Mouse (Mus musculus) lung, postnatal 0 days (tissue): Measurements from ENCODE around the gene Iqcg. TPM values are rescaled to one million over a fixed set of nuclear protein-coding genes. Genes with fewer than 3 reads are reported as not detected.

Experiments used
- ATAC-seq: fragments of 200-750 bp; cut with Nextera tagmentation; 2 replicates; pipeline ENCODE4 v1.8.0; 2017; ENCODE audit warnings: moderate library complexity
- DNase-seq: peaks from one replicate; pipeline ENCODE4 v3.0.0-alpha.2; 2016; ENCODE audit warnings: low spot score
- H3K27ac ChIP-seq: fragments of 300-500 bp; sonication (generic); 2 replicates; pipeline ENCODE4 v1.5.1; 2014; ENCODE audit warnings: antibody characterized with exemption, mild to moderate bottlenecking, low read length, mixed read lengths
- H3K27me3 ChIP-seq: fragments of 300-500 bp; sonication (generic); replicated peaks from 2 replicates; pipeline ENCODE4 v1.6.1; 2014; ENCODE audit warnings: low read length, mixed read lengths; ENCODE audit not compliant: insufficient read depth
- H3K36me3 ChIP-seq: fragments of 300-500 bp; sonication (generic); 2 replicates; pipeline ENCODE4 v1.6.1; 2014; ENCODE audit warnings: low read length, mixed read lengths; ENCODE audit not compliant: insufficient read depth
- H3K4me1 ChIP-seq: fragments of 300-500 bp; sonication (generic); 2 replicates; pipeline ENCODE4 v1.6.1; 2014; ENCODE audit warnings: antibody characterized with exemption, low read depth, low read length, mixed read lengths; ENCODE audit not compliant: insufficient read depth
- H3K4me2 ChIP-seq: fragments of 300-500 bp; sonication (generic); replicated peaks from 2 replicates; pipeline ENCODE4 v1.6.1; 2014; ENCODE audit warnings: low read depth, mild to moderate bottlenecking, low read length, moderate library complexity, mixed read lengths
- H3K4me3 ChIP-seq: fragments of 300-500 bp; sonication (generic); 2 replicates; pipeline ENCODE4 v1.5.1; 2014; ENCODE audit warnings: low read depth, low read length
- H3K9ac ChIP-seq: fragments of 300-500 bp; sonication (generic); replicated peaks from 2 replicates; pipeline ENCODE4 v1.6.1; 2014; ENCODE audit warnings: low read depth, mild to moderate bottlenecking
- H3K9me3 ChIP-seq: fragments of 300-500 bp; sonication (generic); 2 replicates; pipeline ENCODE4 v1.6.1; 2016; ENCODE audit warnings: low read length, mixed read lengths
- CTCF ChIP-seq: IDR thresholded peaks from 2 replicates; pipeline ENCODE4 v1.5.1; 2016; ENCODE audit warnings: antibody characterized with exemption, mild to moderate bottlenecking
- EP300 ChIP-seq: IDR thresholded peaks from 2 replicates; pipeline ENCODE4 v1.6.1; 2016; ENCODE audit warnings: antibody characterized with exemption, mild to moderate bottlenecking, control low read depth
- WGBS: fragments of 180-500 bp; shearing (Covaris S2); extraction: QIAGEN DNeasy Blood & Tissue Kit; methylation state at CpG from one replicate; pipeline ENCODE4 v1.1.7; 2014; 5-methylcytosine and 5-hydroxymethylcytosine counted together
- polyA plus RNA-seq: library from polyadenylated mRNA; unstranded; fragments of >200 nt; fragmentation: Nextera tagmentation; extraction: Ambion mirVana; gene quantifications from 2 replicates; pipeline ENCODE4 v1.2.1, GENCODE M21; 2015

The Iqcg gene
- polyA plus RNA-seq, 1 experiment from 2014 or later: 6.0 TPM

DNA sequence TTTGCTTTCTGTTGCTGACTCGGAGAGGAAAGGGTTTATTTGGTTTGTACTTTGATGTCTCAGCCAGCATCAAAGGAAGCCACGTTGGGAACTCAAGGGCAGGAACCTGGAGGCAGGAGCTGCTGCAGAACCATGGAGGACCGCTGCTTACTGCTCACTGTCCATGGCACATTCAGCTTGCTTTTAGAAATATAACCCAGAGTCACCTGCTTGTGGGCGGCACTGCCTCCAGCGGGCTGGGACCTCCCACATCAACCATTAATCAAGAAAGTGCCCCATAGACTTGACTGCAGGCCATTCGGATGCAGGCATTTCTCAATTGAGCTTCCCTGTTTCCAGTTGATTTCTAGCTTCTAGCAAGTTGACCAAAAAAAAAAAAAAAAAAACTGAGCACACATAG is 20.1 kb upstream of the Iqcg start:
- Histone ChIP-seq H3K4me3 (no peak overlapping the region), H3K4me2 (no peak overlapping the region), H3K4me1 (no peaks in the 10 kb centered on the region), H3K9ac (no peak overlapping the region), H3K36me3 (no peaks in the 10 kb centered on the region), H3K27ac (no peak overlapping the region), H3K27me3 (no peaks in the 10 kb centered on the region), H3K9me3 (no peaks in the 10 kb centered on the region)
- TF ChIP-seq EP300 (no peak), CTCF (no peak)
- ATAC-seq (no peak), DNase-seq (no peak)
- WGBS: 51% methylated on average over 6 of the region's 6 CpGs

DNA sequence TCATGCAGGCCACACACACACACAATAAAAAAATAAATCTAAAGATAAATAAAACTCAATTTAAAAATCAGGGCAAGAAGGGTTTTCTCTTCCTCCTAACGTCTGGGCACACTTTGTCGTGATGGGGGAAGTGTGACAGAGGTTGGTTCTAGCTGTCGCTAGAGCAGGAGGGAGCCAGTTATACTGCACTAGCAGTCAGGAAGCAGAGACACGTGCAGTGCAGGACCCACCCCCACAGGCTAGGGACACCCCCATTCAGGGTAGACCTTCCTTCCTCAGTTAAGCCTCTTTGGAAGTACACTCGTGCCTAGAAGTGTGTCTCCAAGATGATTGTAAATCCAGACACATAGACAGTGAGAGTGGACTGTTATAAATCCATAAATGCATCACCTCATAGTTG is 18.9 kb upstream of the Iqcg start:
- H3K4me1 ChIP-seq: no peaks in the 10 kb centered on the region
- TF ChIP-seq CTCF: no peak
- TF ChIP-seq EP300: no peak
- no peak overlapping the region for H3K9ac ChIP-seq
- no peak overlapping the region for H3K4me2 ChIP-seq
- DNase-seq (no peak), ATAC-seq (no peak)
- no peak overlapping the region for H3K4me3 ChIP-seq
- 65% methylated on average over 5 of the region's 5 CpGs for WGBS
- no peaks in the 10 kb centered on the region for H3K36me3 ChIP-seq
- H3K27ac ChIP-seq: no peak overlapping the region
- H3K27me3 ChIP-seq: no peaks in the 10 kb centered on the region
- H3K9me3 ChIP-seq: no peaks in the 10 kb centered on the region

DNA sequence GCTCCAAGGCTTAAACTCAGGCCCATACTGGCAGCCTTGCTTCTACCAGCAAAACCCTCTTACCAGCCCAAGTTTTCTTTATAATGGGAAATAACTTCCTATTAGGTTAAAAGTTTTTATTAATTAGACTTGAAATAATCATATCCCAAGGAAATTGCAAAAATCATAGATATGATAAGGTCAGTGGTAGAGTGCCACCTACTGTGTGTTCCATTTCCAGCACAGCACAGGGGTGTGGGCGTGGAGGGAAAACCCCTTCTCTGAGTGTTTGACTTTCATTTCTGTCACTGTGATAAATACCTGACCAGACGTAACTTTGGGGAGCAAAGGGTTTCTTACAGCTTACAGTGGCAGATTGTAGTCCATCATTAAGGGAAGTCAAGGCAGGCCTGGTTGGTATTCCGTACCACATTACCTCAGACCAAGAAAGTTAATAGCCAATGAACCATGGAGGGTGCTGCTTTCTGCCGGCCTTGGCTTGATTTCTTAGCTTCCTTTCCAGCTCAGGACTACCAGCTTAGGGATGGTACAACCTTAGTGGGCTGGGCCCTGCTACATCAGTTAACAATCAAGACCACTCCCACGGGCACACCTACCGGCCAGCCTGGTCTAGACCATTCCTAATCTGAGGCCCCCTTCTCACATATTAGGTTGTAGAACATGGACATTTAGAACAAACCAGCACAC is 17.0 kb upstream of the Iqcg start:
- ATAC-seq: no peak
- WGBS: 77% methylated on average over 6 of the region's 6 CpGs
- H3K27ac ChIP-seq: no peak overlapping the region

DNA sequence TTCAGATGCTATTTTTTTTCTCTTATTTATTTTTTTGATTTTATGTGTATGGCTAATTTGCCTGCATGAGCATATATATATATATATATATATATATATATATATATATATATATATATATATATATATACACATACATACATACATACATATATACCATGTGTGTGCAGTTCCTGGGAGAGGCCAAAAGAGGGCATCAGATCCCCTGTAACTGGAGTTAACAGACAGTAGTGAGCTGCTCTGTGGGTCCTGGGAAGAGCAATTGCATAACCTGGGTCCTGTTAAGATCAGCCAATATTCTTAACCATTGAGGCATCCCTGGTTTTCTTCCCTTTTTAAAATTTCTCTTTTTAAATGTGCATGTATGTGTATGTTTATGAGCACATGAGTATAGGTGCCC is 14.9 kb upstream of the Iqcg start:
- TF ChIP-seq CTCF (no peak), EP300 (no peak)

More for the DNA sequence above, 17.0 kb upstream of the Iqcg start:
- DNase-seq: no peak
- Histone ChIP-seq H3K9ac (no peak overlapping the region), H3K9me3 (no peaks in the 10 kb centered on the region), H3K36me3 (no peaks in the 10 kb centered on the region), H3K4me3 (no peak overlapping the region), H3K27me3 (no peaks in the 10 kb centered on the region), H3K4me2 (no peak overlapping the region), H3K4me1 (no peaks in the 10 kb centered on the region)
- TF ChIP-seq CTCF (no peak), EP300 (no peak)

DNA sequence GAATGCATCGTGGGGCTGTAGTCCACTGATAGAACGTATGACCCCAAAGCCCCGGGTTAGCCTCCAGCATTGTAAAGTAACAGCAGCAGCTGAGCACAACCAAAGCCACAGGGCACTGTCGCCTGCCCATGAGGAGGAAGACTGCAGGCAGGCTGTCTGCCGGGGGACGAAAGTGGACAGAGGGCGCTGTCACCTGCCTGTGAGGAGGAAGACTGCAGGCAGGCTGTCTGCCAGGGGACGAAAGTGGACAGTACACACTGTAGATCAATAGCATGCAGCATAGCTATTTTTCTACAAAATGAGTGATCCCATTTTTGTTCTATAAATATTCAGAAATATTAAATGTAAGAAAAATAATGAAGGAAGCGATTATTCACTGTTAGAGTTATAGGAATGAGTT is 8.6 kb upstream of the Iqcg start:
- H3K36me3 ChIP-seq: peaks cover 3% of the 10 kb centered on the region; the same call in 1 of the 2 replicates
- H3K4me1 ChIP-seq: peaks cover 3% of the 10 kb centered on the region; the same call in 1 of the 2 replicates
- ATAC-seq: no peak
- H3K27me3 ChIP-seq: no peaks in the 10 kb centered on the region
- H3K27ac ChIP-seq: no peak overlapping the region
- H3K4me3 ChIP-seq: no peak overlapping the region
- no peak overlapping the region for H3K4me2 ChIP-seq
- DNase-seq: no peak
- no peaks in the 10 kb centered on the region for H3K9me3 ChIP-seq
- H3K9ac ChIP-seq: no peak overlapping the region
- 79% methylated on average over 9 of the region's 9 CpGs for WGBS
- TF ChIP-seq EP300 (no peak), CTCF (peak; percentile 11; the same call in 1 of the 2 replicates)

More for the DNA sequence above, 14.9 kb upstream of the Iqcg start:
- Histone ChIP-seq H3K4me3 (no peak overlapping the region), H3K4me1 (no peaks in the 10 kb centered on the region), H3K9ac (no peak overlapping the region), H3K9me3 (no peaks in the 10 kb centered on the region), H3K4me2 (no peak overlapping the region), H3K27ac (no peak overlapping the region), H3K27me3 (no peaks in the 10 kb centered on the region), H3K36me3 (no peaks in the 10 kb centered on the region)
- ATAC-seq (no peak), DNase-seq (no peak)

DNA sequence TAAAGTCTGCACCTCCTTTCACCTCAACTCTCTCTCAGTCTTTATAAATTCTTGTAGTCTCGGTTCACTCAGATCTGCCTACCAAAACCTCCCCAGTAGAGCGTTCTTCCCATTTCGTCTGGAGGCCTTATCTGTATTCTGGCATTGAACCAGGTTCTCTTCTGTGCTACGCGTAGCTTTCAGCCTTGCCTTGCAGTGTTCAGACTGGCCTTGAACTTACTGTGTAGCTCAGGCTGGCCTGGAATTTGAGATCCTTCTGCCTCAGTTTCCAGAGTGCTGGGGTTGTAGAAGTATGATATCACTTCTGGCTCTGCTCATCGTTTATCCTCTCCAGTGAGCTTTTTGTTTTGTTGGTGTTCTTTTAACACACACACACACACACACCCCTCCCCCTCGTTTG is 7.2 kb upstream of the Iqcg start:
- H3K9ac ChIP-seq: peak overlapping the region; percentile 44; the same call in 1 of the 2 replicates
- 15% methylated on average over 7 of the region's 7 CpGs for WGBS
- H3K4me1 ChIP-seq: peaks cover 4% of the 10 kb centered on the region
- peak overlapping the region; percentile 77; the same call in 1 of the 2 replicates for H3K4me3 ChIP-seq
- TF ChIP-seq EP300 (no peak), CTCF (no peak)
- peak overlapping the region; percentile 94 for H3K4me2 ChIP-seq
- H3K9me3 ChIP-seq: no peaks in the 10 kb centered on the region
- no peaks in the 10 kb centered on the region for H3K27me3 ChIP-seq
- ATAC-seq (no peak), DNase-seq (peak; percentile 51)
- H3K36me3 ChIP-seq: peaks cover 5% of the 10 kb centered on the region; the same call in 1 of the 2 replicates
- peak overlapping the region; percentile 22; the same call in 1 of the 2 replicates for H3K27ac ChIP-seq
